Mouse (Mus musculus) Muller cell, postnatal 12 days (primary cell): ENCODE results near the gene Ube2v1.

ENCODE experiments used
- DNase-seq: peaks from one replicate; pipeline ENCODE4 v3.0.0-alpha.2; 2015; ENCODE audit errors: inconsistent ontology term

The Ube2v1 gene

GRCm38 (mm10) chr2:167593551-167594250 lies 38.2 kb downstream of the Ube2v1 start:
- no peak for DNase-seq

- no peak for DNase-seq
These were observed 42.9 kb downstream of the Ube2v1 start for GRCm38 (mm10) chr2:167588774-167589577.

GRCm38 (mm10) chr2:167586976-167587375 lies 44.9 kb downstream of the Ube2v1 start:
- DNase-seq = peak; percentile 33

DNA sequence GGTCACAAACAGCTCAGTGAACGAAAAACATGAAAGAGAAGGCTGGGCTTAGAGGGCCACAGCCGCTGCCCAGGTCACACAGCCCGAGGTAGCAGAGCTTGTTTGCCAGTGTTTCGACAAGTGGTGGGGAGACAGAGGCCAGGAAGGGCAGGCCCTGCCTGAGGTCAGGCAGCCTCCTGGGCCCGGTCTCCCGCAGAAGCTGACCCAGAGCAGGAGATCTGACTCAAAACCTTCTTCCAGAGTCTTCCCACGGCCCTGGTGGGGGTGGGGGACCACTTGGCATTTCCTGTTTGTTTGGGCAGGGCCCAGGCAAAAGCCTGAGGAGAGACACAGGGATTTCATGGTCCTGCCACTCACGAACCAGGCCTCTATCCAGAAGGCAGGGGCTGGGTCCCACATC lies 45.9 kb downstream of the Ube2v1 start:
- peak; percentile 78 for DNase-seq

DNA sequence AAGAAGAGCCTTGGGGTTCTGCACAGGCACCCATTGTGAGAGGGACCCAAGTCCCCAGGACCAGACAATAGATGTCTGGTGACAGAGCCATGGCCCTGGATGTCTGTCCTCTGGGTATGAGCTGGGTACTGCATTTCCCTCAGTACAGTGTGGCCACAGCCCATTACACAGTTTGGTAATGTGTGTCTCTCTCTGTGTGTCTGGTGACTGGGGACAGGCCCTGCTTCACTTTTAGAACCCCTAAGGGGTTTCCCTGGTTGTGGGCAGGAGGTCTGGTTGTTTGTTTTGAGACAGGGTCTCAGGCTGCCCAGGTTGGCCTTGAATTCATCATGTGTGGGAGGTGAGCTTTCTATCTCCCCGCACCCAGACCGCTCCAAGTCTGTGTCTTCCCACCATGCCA lies 46.6 kb downstream of the Ube2v1 start:
- no peak for DNase-seq

DNA sequence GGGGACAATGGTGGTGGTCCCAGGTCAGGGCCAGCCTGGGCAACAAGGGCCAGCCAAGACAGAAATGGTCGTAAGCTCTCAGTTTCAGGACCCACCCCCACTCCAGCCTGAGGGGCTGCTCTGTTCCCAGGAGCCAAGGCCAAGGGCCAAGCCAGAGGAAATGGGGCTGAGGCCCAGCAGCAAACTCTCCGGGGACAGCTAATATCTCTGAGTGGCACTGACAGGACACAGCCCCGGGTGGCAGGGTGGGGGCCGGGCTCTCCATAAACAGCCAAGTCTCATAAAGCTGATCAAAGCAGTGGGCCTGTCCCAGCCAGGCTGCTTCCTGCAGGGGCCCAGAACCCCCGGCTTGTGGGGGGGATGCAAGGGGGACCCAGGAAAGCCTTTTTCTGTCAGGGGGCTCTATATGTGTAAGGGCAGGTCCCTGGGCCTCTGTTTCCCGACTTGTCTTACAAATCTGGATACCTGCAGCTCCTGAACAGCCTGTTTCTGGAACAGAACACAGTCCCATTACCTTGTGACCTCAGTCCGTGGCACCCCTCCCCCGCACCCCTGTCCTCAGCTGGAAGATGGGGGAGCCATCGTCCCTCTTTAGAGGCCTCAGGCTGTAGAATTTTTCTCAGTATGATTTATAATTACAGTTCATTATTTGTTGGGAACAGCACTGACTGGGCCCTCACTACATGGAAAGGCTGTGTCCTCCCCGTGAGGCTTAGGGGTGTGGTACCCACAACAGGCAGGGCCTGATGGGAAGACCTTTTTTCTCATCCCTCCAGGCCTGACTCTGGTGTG lies 48.5 kb downstream of the Ube2v1 start:
- DNase-seq = no peak

- DNase-seq = no peak
These were observed 53.4 kb downstream of the Ube2v1 start for GRCm38 (mm10) chr2:167578521-167578920.

DNA sequence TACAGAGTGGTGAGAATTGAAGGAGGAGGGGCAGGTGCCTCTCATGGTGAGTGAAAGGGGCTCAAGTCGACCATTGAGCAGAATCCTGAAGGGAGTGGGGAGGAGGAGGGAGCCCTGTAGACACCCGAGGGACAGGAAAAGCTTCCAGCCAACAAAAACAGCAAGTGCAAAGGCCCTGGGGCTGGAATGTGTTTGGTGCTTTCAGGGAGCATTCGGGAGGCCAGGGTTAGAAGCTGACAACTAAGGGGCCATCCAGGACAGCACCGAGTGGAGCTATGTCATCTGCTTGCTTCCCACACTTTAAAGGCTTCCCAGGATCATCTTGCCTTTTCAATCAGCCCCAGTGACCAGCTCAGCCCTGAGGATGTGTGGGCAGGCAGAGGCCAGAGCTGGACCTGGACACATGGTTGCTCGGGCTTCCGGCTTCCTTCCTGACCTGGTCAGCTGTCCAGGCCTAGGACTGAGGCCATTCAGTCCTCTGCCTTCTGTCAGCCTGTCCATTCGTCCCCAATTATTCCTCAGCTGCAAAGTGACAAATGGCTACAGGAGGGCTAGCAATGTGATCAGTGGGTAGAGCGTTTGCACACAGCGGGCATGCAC lies 54.6 kb downstream of the Ube2v1 start:
- DNase-seq = no peak

GRCm38 (mm10) chr2:167576121-167576620 lies 55.7 kb downstream of the Ube2v1 start:
- DNase-seq = no peak

DNA sequence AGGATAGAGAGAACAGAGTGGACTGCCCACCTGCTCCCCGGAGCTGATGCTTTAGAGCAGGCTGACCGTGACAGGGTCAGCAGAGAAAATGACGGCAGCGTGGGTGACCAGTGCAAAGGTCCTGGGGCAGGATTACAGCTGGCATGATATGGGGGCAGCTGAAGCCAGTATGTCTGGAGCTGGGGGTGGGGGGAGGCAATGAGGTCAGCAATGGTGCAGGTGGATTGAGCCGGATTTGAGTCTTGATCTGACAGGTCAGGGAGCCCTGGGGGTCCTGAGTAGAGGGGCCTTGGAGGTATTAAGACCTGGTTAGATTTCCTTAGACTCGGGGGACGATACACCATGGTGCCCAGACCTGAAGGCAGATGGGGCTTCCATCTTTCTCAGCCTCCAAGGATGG lies 56.3 kb downstream of the Ube2v1 start:
- no peak for DNase-seq

DNA sequence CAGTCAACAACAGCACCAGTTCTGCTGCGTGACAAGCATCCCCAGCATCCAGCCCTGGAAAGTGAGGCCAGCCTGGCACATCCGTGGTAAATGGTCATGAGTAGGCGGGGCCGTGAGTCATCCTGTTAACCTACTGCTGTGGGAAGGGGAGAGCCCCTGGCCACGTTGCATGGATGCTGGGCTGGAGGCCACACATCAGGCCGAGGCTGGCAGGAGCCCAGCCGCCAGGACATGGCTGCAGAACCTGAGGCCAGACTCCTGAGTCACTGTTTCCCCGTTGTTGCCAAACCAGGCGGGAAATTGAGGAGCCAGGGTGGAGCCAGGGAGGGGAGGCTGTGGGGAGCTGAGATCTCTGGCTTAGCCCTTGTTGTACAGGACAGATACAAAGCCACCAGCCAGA lies 57.1 kb downstream of the Ube2v1 start:
- peak; percentile 95 for DNase-seq

GRCm38 (mm10) chr2:167571442-167572220 lies 60.3 kb downstream of the Ube2v1 start:
- DNase-seq = no peak

DNA sequence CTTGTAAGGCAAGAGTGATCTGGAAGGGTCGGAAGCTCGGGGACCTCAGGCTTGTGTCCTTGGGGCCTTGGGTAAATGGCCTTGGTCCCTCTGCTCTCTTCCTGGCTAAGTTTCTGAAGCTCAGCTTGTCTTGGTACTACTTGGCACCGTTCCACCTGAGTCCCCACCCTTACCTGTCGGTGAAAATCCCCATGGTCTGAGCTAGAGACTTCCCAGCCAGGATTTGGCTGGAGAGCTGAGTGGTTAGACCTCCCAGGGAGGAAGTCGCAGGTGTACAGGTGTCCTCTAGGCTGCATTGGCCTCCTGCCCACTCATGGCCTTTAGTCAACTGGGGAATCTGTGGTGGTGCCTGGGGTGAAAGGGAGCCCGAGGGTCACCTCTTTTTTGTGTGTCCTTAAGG lies 61.1 kb downstream of the Ube2v1 start:
- DNase-seq = no peak

- DNase-seq = peak; percentile 68
These were observed 61.8 kb downstream of the Ube2v1 start for GRCm38 (mm10) chr2:167569934-167570651.

DNA sequence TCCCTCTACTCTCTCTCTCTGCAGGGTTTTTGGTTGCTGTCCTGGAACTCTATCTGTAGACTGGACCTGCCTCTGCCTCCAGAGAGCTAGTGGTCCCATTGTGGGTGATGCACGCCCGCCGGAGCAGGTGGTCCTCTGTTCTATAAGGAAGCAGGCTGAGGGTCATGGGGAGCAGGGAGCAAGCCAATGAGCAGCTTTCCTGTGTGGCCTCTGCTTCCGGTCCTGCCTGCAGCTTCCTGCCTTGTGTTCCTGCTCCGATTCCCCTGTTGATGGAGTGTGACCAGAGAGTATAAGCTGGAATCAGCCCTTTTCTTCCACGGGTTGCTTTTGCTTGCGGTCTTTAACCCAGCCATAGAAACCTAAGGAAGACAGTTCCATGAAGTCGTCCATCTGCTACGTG lies 63.8 kb downstream of the Ube2v1 start:
- DNase-seq = no peak

DNA sequence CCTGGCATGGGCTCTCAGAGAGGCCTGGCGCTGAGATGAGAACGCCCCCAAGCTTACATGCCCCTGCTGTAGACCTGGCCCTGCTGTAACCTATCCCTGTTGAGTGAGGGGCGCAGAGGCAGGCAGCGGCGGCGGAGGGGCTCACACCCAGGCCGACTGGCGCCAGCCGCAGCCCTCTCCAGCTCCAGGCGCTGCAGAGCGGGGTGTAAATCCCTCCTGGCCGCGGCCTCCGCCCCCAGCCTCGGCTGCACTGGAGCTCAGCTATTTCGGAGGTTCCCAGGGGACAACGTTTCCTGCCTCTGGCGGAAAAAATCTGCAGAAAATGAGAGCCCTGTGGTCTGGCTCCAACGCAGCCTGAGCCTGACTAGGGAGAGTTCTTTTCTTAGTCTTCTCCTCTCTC lies 66.2 kb downstream of the Ube2v1 start:
- no peak for DNase-seq

DNA sequence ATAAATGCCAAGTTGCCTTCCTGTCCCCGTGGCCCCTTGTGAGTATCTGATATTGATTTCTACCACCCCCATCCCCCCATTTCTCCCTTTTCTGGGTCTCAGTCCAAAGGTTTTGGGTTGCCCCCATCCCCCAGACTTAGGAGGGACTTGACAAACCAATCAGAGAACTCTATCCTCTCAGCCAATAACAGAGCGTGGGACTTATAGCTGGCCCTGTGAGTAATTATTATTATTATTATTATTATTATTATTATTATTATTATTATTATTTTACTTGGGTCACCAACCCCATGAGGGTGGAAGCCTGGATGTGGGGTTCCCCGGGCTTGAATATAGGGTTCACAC lies 66.6 kb downstream of the Ube2v1 start:
- no peak for DNase-seq

GRCm38 (mm10) chr2:167564551-167565311 lies 67.2 kb downstream of the Ube2v1 start:
- no peak for DNase-seq

GRCm38 (mm10) chr2:167563703-167564102 lies 68.2 kb downstream of the Ube2v1 start:
- no peak for DNase-seq

DNA sequence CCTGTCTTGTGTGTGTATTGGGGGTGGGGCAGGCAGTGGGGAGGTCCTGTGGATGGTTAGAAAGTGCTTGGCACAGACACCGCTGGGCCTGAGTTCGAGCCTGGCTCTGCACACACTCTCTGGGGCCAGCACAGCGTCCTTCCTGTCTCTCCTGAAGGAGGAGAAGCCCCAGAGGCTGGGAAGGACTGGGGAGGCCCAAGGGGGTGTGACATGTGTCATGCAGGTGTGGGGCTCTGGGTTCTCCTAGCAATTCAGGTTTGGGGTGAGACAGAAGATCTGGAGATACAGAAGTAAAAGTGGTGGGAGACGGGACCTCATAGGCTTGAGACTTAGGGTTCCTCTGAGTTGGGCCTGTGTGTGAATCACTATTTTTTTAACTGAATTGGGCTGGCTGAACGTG lies 68.9 kb downstream of the Ube2v1 start:
- DNase-seq = no peak
